Mouse (Mus musculus): ENCODE results near the gene Prkd3. TPM values are rescaled to one million over a fixed set of nuclear protein-coding genes. Genes with fewer than 3 reads are reported as not detected.
A peak's percentile ranks its signal among the peaks of the same experiment; 100 is the strongest.

Prkd3 gene
- polyA plus RNA-seq, 1 experiment from 2014 or later, result 8.1 TPM

DNA sequence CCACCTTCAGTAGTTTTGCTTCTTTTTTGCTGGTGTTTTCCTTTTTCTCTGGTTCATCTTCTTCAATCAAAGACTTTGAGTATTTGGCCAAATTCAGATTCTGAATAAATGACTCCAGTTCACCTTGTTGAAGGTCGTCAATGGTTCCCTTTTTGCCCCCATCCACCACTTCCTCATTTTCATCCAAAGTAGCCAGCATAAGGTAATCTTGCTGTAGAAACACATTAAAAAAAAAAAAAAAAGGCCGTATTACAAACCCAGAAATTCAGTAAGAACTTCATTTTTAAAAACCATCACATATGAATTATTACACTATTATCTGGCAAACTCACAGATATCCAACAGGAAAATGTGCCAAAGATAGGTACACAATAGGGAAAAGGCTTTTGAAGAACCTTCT lies 84.8 kb downstream of the Prkd3 start:
- Histone ChIP-seq H3K4me1 (replicated peaks) (peaks cover 33% of the 10 kb centered on the region), H3K27ac (replicated peaks) (no peak overlapping the region), H3K4me2 (peak overlapping the region; percentile 85), H3K27me3 (no peaks in the 10 kb centered on the region), H3K9ac (peak overlapping the region; percentile 71), H3K9me3 (replicated peaks) (no peaks in the 10 kb centered on the region), H3K4me3 (replicated peaks) (peak overlapping the region; percentile 84), H3K36me3 (replicated peaks) (peaks cover 47% of the 10 kb centered on the region)
- ATAC-seq (ENCODE audit: insufficient read depth), result no peak
- 18% methylated on average over 2 of the region's 2 CpGs for WGBS (ENCODE audit: insufficient replicate concordance)

DNA sequence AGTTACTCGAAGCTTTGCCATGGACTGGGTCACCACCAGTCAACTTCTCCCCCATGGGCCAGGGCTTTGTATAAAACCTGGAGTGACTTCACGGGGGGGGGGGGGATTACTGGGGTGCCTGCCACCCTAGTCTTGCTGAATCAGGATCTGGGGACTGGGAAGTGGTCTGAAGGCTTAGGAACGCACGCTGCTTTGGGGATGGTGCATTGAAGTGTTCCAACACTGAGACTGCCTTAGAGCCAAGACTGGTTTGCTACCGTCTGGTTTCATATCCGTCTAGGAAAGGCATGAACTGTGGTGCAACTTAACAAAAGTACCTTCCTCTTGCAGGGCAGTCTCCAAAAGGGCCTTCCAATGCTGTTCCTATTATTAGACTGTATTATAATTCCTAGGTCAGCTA lies 102.9 kb downstream of the Prkd3 start:
- no peaks in the 10 kb centered on the region for H3K9me3 ChIP-seq (replicated peaks)

DNA sequence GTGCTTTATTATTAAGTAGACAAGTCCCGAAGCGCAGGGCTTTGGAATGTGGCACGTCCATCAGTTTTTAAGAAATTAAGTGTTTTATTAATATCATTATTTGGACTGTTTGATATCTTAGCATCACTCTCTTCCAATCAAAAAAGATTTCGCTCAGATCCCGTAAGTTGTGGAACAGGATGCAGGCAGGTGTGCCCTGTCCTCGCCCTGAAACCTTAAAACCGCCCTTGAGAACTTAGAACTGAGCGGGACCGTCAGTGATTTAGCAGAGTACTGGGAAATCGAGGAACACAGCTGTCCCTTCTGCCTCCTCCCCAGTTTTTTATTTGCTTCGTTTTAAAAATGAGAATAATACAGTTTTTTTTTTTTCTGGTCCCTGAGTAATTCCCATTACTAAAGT lies 103.7 kb downstream of the Prkd3 start:
- peak overlapping the region; percentile 83 for H3K27ac ChIP-seq (replicated peaks)
- no peaks in the 10 kb centered on the region for H3K9me3 ChIP-seq (replicated peaks)
- peaks cover 35% of the 10 kb centered on the region for H3K36me3 ChIP-seq (replicated peaks)
- peak overlapping the region; percentile 81 for H3K9ac ChIP-seq
- H3K4me1 ChIP-seq (replicated peaks), result peaks cover 39% of the 10 kb centered on the region
- no peaks in the 10 kb centered on the region for H3K27me3 ChIP-seq
- ATAC-seq (ENCODE audit: insufficient read depth), result no peak; the same call in 1 of the 2 replicates
- WGBS (ENCODE audit: insufficient replicate concordance), result 3% methylated on average over 11 of the region's 11 CpGs
- peak overlapping the region; percentile 89 for H3K4me2 ChIP-seq
- peak overlapping the region; percentile 82 for H3K4me3 ChIP-seq (replicated peaks)

More for the DNA sequence above, 102.9 kb downstream of the Prkd3 start:
- Histone ChIP-seq H3K27me3 (no peaks in the 10 kb centered on the region), H3K9ac (no peak overlapping the region), H3K4me2 (peak overlapping the region; percentile 89), H3K4me1 (replicated peaks) (peaks cover 35% of the 10 kb centered on the region), H3K36me3 (replicated peaks) (peaks cover 41% of the 10 kb centered on the region), H3K27ac (replicated peaks) (no peak overlapping the region), H3K4me3 (replicated peaks) (peak overlapping the region; percentile 82)
- ATAC-seq (ENCODE audit: insufficient read depth), result no peak
- WGBS (ENCODE audit: insufficient replicate concordance), result 55% methylated on average over 6 of the region's 6 CpGs

DNA sequence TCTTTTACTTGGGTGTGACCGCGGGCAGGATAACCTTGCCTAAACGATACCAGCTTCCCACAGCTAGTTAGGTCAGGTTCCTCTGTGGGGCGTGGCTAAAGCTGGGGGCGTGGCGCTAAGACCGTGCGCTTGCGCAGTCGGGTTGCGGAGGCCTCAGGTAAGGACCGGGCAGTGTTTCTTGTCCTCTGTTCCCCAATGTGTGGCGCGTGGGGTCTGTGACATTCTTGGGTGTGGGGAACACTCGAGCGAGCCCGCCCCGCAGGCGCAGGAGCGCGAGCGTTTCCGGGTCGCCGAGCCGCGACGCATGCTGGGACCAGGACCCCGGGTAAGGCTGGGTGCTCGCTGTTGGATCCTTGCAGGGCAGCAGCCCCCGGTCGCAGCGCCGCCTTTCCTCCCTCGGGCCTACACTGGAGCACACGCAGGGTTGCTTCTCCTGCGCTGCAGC lies 104.2 kb downstream of the Prkd3 start, which contains the start of gene Cebpzos:
TSS of gene Cebpzos (plus strand) at position 132 of the 445 bp plus-strand sequence.
- Histone ChIP-seq H3K36me3 (replicated peaks) (peaks cover 29% of the 10 kb centered on the region), H3K4me3 (replicated peaks) (peak within 1 kb of the TSS; percentile 82), H3K9ac (peak within 1 kb of the TSS; percentile 81), H3K27ac (replicated peaks) (peak within 1 kb of the TSS; percentile 83), H3K9me3 (replicated peaks) (no peaks in the 10 kb centered on the region), H3K4me1 (replicated peaks) (peaks cover 39% of the 10 kb centered on the region), H3K4me2 (peak within 1 kb of the TSS; percentile 89), H3K27me3 (no peaks in the 10 kb centered on the region)
- peak; percentile 92 for ATAC-seq (ENCODE audit: insufficient read depth)
- WGBS (ENCODE audit: insufficient replicate concordance), result 0% methylated on average over 37 of the region's 37 CpGs

DNA sequence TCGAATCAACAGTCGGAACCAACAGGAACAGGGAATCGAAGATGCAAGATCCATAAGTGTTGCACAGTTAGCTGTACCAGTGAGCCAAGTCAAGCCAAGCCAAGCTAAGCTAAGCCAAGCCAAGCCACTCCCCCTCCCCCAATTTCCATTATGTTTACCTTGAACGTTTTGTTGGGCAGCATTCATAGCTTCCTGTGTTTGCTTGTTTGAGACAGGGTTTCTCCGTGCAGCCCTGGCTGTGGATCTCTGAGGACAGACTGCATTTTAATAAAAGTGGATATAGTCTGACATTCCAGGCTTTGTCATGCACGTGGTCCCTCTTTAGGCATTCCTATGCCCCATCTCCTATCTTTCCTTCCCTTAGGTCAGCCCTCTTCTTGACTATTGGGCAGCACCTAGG lies 104.8 kb downstream of the Prkd3 start:
- peak; percentile 1; the same call in 1 of the 2 replicates for ATAC-seq (ENCODE audit: insufficient read depth)
- Histone ChIP-seq H3K27me3 (no peaks in the 10 kb centered on the region), H3K4me1 (replicated peaks) (peaks cover 39% of the 10 kb centered on the region), H3K4me2 (peak overlapping the region; percentile 89), H3K9ac (peak overlapping the region; percentile 81), H3K27ac (replicated peaks) (peak overlapping the region; percentile 83), H3K9me3 (replicated peaks) (no peaks in the 10 kb centered on the region), H3K4me3 (replicated peaks) (peak overlapping the region; percentile 82), H3K36me3 (replicated peaks) (peaks cover 25% of the 10 kb centered on the region)
- 44% methylated on average over 6 of the region's 6 CpGs for WGBS (ENCODE audit: insufficient replicate concordance)

DNA sequence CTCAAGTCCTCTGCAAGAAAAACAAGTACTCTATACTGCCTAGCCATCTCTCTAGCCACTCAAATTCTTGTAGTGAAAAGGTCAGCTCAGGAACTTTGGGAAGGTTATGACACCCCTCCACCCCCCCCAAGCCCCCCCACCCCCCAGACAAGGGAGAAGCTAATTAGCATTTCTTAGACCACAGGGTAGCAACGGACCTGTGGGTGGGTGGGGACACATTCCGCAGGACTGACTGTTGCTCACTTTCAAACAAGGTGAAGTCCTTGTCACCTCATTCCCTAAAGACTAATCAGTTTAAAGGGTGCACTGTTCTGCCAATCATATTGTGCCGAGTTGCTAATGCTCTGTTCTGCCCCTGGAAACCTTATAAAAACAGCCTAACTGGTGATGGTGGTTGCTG lies 106.7 kb downstream of the Prkd3 start:
- Histone ChIP-seq H3K4me1 (replicated peaks) (peaks cover 39% of the 10 kb centered on the region), H3K9me3 (replicated peaks) (no peaks in the 10 kb centered on the region), H3K4me3 (replicated peaks) (no peak overlapping the region), H3K27me3 (peaks cover 4% of the 10 kb centered on the region; the same call in 1 of the 2 replicates), H3K27ac (replicated peaks) (no peak overlapping the region), H3K4me2 (no peak overlapping the region), H3K9ac (no peak overlapping the region), H3K36me3 (replicated peaks) (peaks cover 8% of the 10 kb centered on the region)
- WGBS (ENCODE audit: insufficient replicate concordance), result 71% methylated on average over 3 of the region's 3 CpGs
- no peak for ATAC-seq (ENCODE audit: insufficient read depth)

DNA sequence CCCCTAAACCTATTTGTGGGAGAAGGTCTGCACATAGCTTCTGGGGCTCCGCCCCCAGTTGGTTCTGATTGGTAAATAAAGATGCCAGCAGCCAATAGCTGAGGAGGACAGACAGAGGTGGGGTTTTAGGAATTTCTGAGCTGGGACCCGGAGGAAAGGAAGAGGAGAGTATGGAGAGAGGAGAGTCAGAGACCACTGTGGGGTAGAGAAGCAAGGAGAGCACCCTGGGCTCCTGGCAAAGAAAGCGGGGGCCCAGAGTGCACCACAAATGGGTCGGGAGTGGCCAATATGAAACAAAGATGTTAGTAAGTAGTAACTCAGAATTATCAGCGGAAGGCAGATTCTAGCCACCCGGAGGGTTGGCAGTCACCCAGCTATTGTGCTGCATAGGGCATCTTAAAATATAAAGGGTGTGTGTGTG lies 107.7 kb downstream of the Prkd3 start:
- H3K27me3 ChIP-seq, result peaks cover 4% of the 10 kb centered on the region; the same call in 1 of the 2 replicates
- peak overlapping the region; percentile 56 for H3K4me3 ChIP-seq (replicated peaks)
- H3K36me3 ChIP-seq (replicated peaks), result 0 out of 2 replicates have a peak, but pooled peaks cover under 1% of the 10 kb centered on the region
- ATAC-seq (ENCODE audit: insufficient read depth), result peak; percentile 21; the same call in 1 of the 2 replicates
- H3K9me3 ChIP-seq (replicated peaks), result no peaks in the 10 kb centered on the region
- peaks cover 37% of the 10 kb centered on the region for H3K4me1 ChIP-seq (replicated peaks)
- 0 out of 2 replicates have a peak overlapping the region, but pooled peaks have one; percentile 22 for H3K27ac ChIP-seq (replicated peaks)
- peak overlapping the region; percentile 67 for H3K4me2 ChIP-seq
- H3K9ac ChIP-seq, result peak overlapping the region; percentile 25
- 20% methylated on average over 6 of the region's 6 CpGs for WGBS (ENCODE audit: insufficient replicate concordance)

DNA sequence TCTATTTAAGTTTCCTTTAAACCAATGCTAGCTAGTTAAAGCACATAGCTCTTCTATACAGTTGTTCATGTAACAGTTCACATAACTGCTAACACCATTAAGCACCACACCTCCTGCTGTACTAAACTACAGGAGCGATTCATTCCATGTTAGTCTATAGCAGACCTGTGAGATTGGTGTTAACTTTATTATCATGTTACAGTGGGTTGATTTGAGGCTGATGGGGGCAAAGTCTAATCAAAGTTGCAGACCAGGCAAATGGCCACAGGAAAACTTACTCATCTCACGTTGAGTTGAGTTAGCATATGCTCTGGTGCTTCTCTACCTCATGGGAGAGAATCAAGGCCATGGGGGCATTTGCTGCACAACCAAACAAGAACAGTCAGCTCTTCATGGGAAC lies 111.2 kb downstream of the Prkd3 start:
- Histone ChIP-seq H3K4me1 (replicated peaks) (peaks cover 16% of the 10 kb centered on the region), H3K36me3 (replicated peaks) (no peaks in the 10 kb centered on the region), H3K9me3 (replicated peaks) (no peaks in the 10 kb centered on the region), H3K4me2 (no peak overlapping the region), H3K27me3 (peaks cover 4% of the 10 kb centered on the region; the same call in 1 of the 2 replicates), H3K9ac (no peak overlapping the region), H3K4me3 (replicated peaks) (no peak overlapping the region), H3K27ac (replicated peaks) (no peak overlapping the region)
- ATAC-seq (ENCODE audit: insufficient read depth), result no peak
- 56% methylated on average over 2 of the region's 2 CpGs for WGBS (ENCODE audit: insufficient replicate concordance)

DNA sequence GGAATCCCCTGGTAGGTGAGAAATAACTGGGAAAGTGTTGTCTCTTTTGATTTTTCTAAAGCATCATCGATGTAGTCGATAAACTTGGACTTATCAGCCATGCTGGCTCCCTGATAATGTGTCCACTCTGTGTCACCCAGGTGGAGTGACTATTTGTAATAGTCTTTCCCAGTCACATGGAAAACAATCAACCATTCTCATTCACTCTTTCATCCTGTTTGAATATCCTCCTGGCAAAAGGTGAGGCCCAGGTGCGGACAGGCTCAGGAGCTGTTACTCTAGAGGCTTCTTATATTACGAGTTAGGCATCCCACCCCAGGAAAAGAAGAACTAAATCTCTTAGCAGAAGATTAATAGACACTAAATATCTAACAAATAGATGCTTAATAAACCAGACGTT lies 113.7 kb downstream of the Prkd3 start, which contains the start of gene Sult6b1:
TSS of gene Sult6b1 (minus strand) at position 101 of the 400 bp plus-strand sequence.
- no peak for ATAC-seq (ENCODE audit: insufficient read depth)
- H3K9ac ChIP-seq, result no peak within 1 kb of the TSS
- peaks cover 4% of the 10 kb centered on the region; the same call in 1 of the 2 replicates for H3K27me3 ChIP-seq
- H3K4me3 ChIP-seq (replicated peaks), result no peak within 1 kb of the TSS
- H3K4me1 ChIP-seq (replicated peaks), result no peaks in the 10 kb centered on the region
- no peaks in the 10 kb centered on the region for H3K36me3 ChIP-seq (replicated peaks)
- H3K9me3 ChIP-seq (replicated peaks), result no peaks in the 10 kb centered on the region
- no peak within 1 kb of the TSS for H3K4me2 ChIP-seq
- no peak within 1 kb of the TSS for H3K27ac ChIP-seq (replicated peaks)
- 64% methylated on average over 5 of the region's 5 CpGs for WGBS (ENCODE audit: insufficient replicate concordance)

DNA sequence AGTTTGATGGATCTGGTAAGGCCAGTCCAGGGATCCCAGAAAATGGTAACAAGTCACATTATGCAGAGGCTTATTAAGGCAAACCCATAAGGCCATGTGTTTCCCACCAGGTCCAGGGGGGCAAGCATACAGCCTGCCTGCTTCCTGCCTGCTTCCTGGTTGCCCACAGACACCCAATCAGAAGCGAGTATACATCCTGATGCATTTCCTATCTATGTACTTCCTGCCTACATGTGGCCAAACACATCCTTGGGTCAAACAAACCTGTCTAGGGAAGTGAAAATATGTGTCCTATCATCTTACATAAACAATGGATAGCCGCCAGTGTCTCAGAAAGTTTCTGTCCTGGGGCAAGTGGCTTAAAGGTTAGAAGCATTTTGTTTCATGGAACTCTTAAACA lies 117.5 kb downstream of the Prkd3 start:
- H3K4me3 ChIP-seq (replicated peaks), result no peak overlapping the region
- no peaks in the 10 kb centered on the region for H3K36me3 ChIP-seq (replicated peaks)
- H3K27ac ChIP-seq (replicated peaks), result no peak overlapping the region
- no peak for ATAC-seq (ENCODE audit: insufficient read depth)
- 58% methylated on average over 2 of the region's 2 CpGs for WGBS (ENCODE audit: insufficient replicate concordance)
- no peaks in the 10 kb centered on the region for H3K9me3 ChIP-seq (replicated peaks)
- H3K9ac ChIP-seq, result no peak overlapping the region
- H3K4me1 ChIP-seq (replicated peaks), result no peaks in the 10 kb centered on the region
- no peaks in the 10 kb centered on the region for H3K27me3 ChIP-seq
- H3K4me2 ChIP-seq, result no peak overlapping the region
